Mouse (Mus musculus): ENCODE measurements around the gene Vmp1. TPM values are rescaled to one million over a fixed set of nuclear protein-coding genes. Genes with fewer than 3 reads are reported as not detected.

The Vmp1 gene
- polyA plus RNA-seq (2012; rRNA removed), result 39.9 and 49.5 TPM in 2 replicates
- 98.3 and 102 TPM in 2 replicates for polyA plus RNA-seq (2014; fragmentation: Nextera tagmentation; extraction: Ambion mirVana)

GRCm38 (mm10) chr11:86683395-86684125 lies at the start of gene Vmp1, which contains the start of gene Ptrh2:
Gene Vmp1, minus strand, starts transcription at chr11:86683836.
Gene Ptrh2, plus strand, starts transcription at chr11:86683985.
- 3% methylated on average over 55 of the region's 56 CpGs for WGBS
- TF ChIP-seq POLR2A (IDR thresholded peaks at IDR 0.05; ENCODE audit: borderline replicate concordance, extremely low read depth, insufficient read depth, insufficient read length), result peak; percentile 26; the same call in 1 of the 2 replicates
- Histone ChIP-seq H3K4me3 (replicated peaks; ENCODE audit: low read length) (peak within 1 kb of the TSS; percentile 83), H3K27me3 (ENCODE audit: control insufficient read depth, insufficient read depth, low read length) (no peaks in the 10 kb centered on the region), H3K27ac (replicated peaks; ENCODE audit: low read depth, low read length) (peak within 1 kb of the TSS; percentile 88), H3K4me1 (ENCODE audit: control insufficient read depth, insufficient read depth, low read length) (peaks cover 14% of the 10 kb centered on the region), H3K9ac (ENCODE audit: low read depth, low read length, severe bottlenecking) (peak within 1 kb of the TSS; percentile 78), H3K9me3 (ENCODE audit: control insufficient read depth, low read length) (no peaks in the 10 kb centered on the region), H3K36me3 (ENCODE audit: control insufficient read depth, insufficient read depth, low read length) (peaks cover 6% of the 10 kb centered on the region), H3K4me2 (replicated peaks; ENCODE audit: low read depth, low read length, severe bottlenecking) (peak within 1 kb of the TSS; percentile 76)
- ATAC-seq (ENCODE audit: low FRiP score, low read depth) (peak; percentile 94), DNase-seq (ENCODE audit: low spot score) (peak; percentile 95)

- Histone ChIP-seq H3K36me3 (ENCODE audit: control insufficient read depth, insufficient read depth, low read length) (peaks cover 66% of the 10 kb centered on the region), H3K9me3 (ENCODE audit: control insufficient read depth, low read length) (no peaks in the 10 kb centered on the region), H3K4me1 (ENCODE audit: control insufficient read depth, insufficient read depth, low read length) (no peaks in the 10 kb centered on the region), H3K27me3 (ENCODE audit: control insufficient read depth, insufficient read depth, low read length) (no peaks in the 10 kb centered on the region), H3K4me3 (replicated peaks; ENCODE audit: low read length) (no peak overlapping the region), H3K27ac (replicated peaks; ENCODE audit: low read depth, low read length) (no peak overlapping the region), H3K9ac (ENCODE audit: low read depth, low read length, severe bottlenecking) (no peak overlapping the region), H3K4me2 (replicated peaks; ENCODE audit: low read depth, low read length, severe bottlenecking) (no peak overlapping the region)
- WGBS, result 97% methylated on average over 2 of the region's 2 CpGs
- TF ChIP-seq POLR2A (IDR thresholded peaks at IDR 0.05; ENCODE audit: borderline replicate concordance, extremely low read depth, insufficient read depth, insufficient read length), result no peak
- ATAC-seq (ENCODE audit: low FRiP score, low read depth) (no peak), DNase-seq (ENCODE audit: low spot score) (no peak)
These were observed 47.8 kb upstream of the Vmp1 start for GRCm38 (mm10) chr11:86731443-86731842.

GRCm38 (mm10) chr11:86725607-86726006 lies 42.0 kb upstream of the Vmp1 start:
- Histone ChIP-seq H3K9me3 (ENCODE audit: control insufficient read depth, low read length) (no peaks in the 10 kb centered on the region), H3K36me3 (ENCODE audit: control insufficient read depth, insufficient read depth, low read length) (peaks cover 72% of the 10 kb centered on the region), H3K9ac (ENCODE audit: low read depth, low read length, severe bottlenecking) (no peak overlapping the region), H3K27me3 (ENCODE audit: control insufficient read depth, insufficient read depth, low read length) (no peaks in the 10 kb centered on the region), H3K4me3 (replicated peaks; ENCODE audit: low read length) (no peak overlapping the region), H3K4me1 (ENCODE audit: control insufficient read depth, insufficient read depth, low read length) (no peaks in the 10 kb centered on the region), H3K27ac (replicated peaks; ENCODE audit: low read depth, low read length) (no peak overlapping the region), H3K4me2 (replicated peaks; ENCODE audit: low read depth, low read length, severe bottlenecking) (no peak overlapping the region)
- no peak for TF ChIP-seq POLR2A (IDR thresholded peaks at IDR 0.05; ENCODE audit: borderline replicate concordance, extremely low read depth, insufficient read depth, insufficient read length)
- no peak for DNase-seq (ENCODE audit: low spot score)
- ATAC-seq (ENCODE audit: low FRiP score, low read depth), result no peak

GRCm38 (mm10) chr11:86724982-86725381 lies 41.3 kb upstream of the Vmp1 start:
- peaks cover 73% of the 10 kb centered on the region for H3K36me3 ChIP-seq (ENCODE audit: control insufficient read depth, insufficient read depth, low read length)

GRCm38 (mm10) chr11:86724004-86724403 lies 40.4 kb upstream of the Vmp1 start:
- DNase-seq (ENCODE audit: low spot score) (no peak), ATAC-seq (ENCODE audit: low FRiP score, low read depth) (no peak)
- no peak overlapping the region for H3K27ac ChIP-seq (replicated peaks; ENCODE audit: low read depth, low read length)
- peaks cover 74% of the 10 kb centered on the region for H3K36me3 ChIP-seq (ENCODE audit: control insufficient read depth, insufficient read depth, low read length)
- no peak overlapping the region for H3K9ac ChIP-seq (ENCODE audit: low read depth, low read length, severe bottlenecking)
- no peaks in the 10 kb centered on the region for H3K27me3 ChIP-seq (ENCODE audit: control insufficient read depth, insufficient read depth, low read length)
- H3K4me3 ChIP-seq (replicated peaks; ENCODE audit: low read length), result no peak overlapping the region
- no peaks in the 10 kb centered on the region for H3K9me3 ChIP-seq (ENCODE audit: control insufficient read depth, low read length)
- no peaks in the 10 kb centered on the region for H3K4me1 ChIP-seq (ENCODE audit: control insufficient read depth, insufficient read depth, low read length)
- 89% methylated on average over 3 of the region's 3 CpGs for WGBS
- TF ChIP-seq POLR2A (IDR thresholded peaks at IDR 0.05; ENCODE audit: borderline replicate concordance, extremely low read depth, insufficient read depth, insufficient read length), result no peak
- no peak overlapping the region for H3K4me2 ChIP-seq (replicated peaks; ENCODE audit: low read depth, low read length, severe bottlenecking)

More at GRCm38 (mm10) chr11:86724982-86725381, 41.3 kb upstream of the Vmp1 start:
- Histone ChIP-seq H3K27ac (replicated peaks; ENCODE audit: low read depth, low read length) (no peak overlapping the region), H3K4me1 (ENCODE audit: control insufficient read depth, insufficient read depth, low read length) (no peaks in the 10 kb centered on the region), H3K9me3 (ENCODE audit: control insufficient read depth, low read length) (no peaks in the 10 kb centered on the region), H3K9ac (ENCODE audit: low read depth, low read length, severe bottlenecking) (no peak overlapping the region), H3K4me3 (replicated peaks; ENCODE audit: low read length) (no peak overlapping the region), H3K27me3 (ENCODE audit: control insufficient read depth, insufficient read depth, low read length) (no peaks in the 10 kb centered on the region), H3K4me2 (replicated peaks; ENCODE audit: low read depth, low read length, severe bottlenecking) (no peak overlapping the region)
- DNase-seq (ENCODE audit: low spot score) (no peak), ATAC-seq (ENCODE audit: low FRiP score, low read depth) (no peak)
- WGBS, result 90% methylated on average over 7 of the region's 7 CpGs
- TF ChIP-seq POLR2A (IDR thresholded peaks at IDR 0.05; ENCODE audit: borderline replicate concordance, extremely low read depth, insufficient read depth, insufficient read length), result no peak
